Mouse (Mus musculus): Measurements from ENCODE around the gene Rrp8.

Gene Rrp8

DNA sequence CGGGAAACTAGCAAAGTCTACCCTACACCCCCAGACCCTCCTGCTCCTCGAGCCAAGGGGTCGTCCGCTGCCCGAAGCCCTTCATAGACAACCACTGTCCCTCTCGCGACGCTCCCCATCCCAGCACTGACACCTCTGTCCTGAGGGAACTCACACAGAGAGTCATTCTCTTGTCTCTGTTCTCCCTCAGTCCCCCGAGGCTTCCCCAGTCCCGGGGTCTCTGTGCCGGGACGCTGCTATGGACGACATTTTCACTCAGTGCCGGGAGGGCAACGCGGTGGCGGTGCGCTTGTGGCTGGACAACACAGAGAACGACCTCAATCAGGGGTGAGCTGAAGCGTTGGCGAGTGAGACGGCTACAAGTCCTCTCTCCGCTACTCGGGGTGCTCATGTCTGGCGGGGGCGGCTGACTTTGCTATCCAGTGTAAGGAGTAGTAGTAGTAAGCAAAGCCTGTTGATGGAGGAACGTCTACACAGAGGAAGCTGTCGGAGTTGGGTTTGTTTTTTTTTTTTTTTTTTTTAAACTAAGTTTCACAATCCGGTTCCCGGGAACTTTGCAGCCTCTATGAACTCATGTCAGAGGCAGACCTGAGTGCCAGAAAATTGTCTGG is at the start of gene Rrp8:
Gene Rrp8 (minus strand): TSS at position 475 of the 611 bp plus-strand sequence.
- in situ Hi-C loops (cut with MboI, MseI): loop anchor here (5.0 kb wide), 2 partner anchors 85 to 335 kb away; partner anchors contain the start of genes Cnga4, Dnhd1 and Fam160a2

DNA sequence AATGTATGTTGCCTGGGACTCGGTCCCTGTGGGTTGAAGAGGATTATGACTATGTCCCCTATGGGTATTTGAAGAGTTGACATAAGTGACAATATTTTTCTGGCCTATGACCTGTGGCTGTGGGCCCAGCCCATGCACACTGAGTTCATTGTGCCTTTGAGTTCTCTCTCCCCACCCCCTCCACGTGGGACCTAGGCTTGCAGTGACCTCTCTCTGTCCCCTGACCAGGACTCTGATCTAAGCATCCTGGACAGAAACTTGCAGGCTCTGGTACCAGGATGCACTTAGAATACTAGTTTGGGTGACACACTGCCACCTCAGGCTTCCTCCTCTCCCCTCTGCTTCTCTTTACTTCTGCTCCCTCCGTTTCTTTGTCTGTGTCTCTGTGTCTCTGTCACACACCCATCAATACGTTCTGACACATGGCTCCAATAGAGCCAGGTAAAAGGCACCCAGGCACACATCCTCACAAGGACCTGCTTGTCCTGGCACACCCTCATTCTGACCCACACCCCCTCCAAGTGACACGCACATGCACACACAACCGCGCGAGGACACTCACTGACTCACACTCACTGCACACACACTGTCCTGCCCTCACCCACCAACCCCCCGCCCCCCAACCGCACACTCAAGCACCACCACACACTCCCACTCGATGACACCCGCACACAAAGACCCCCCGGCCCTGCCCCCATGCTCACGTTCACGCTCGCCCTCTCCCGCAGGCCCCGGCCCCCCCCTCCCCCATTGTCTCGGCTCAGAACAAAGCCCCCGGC is 49.5 kb upstream of the Rrp8 start:
- in situ Hi-C loops (cut with MboI, MseI): no loop called here

DNA sequence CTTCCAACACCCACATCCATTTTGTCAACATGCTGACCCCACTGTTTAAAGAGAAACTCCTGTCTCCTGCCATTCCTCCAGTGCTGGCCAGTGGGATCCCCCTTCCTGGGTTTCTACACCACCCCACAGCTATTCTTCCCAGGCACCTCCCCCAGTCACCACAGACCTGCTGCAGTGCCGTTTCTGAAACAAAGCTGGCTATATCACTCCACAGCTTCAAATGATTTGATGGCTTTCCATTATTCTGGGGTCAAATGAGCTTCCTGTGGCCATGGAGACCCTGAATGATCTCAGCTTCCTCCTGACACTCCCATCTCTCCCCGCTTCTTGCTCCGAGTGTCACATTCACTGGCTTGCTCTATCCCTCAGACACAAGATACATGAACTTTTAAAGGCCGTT is 47.4 kb upstream of the Rrp8 start:
- in situ Hi-C loops (cut with MboI, MseI): no loop called here

DNA sequence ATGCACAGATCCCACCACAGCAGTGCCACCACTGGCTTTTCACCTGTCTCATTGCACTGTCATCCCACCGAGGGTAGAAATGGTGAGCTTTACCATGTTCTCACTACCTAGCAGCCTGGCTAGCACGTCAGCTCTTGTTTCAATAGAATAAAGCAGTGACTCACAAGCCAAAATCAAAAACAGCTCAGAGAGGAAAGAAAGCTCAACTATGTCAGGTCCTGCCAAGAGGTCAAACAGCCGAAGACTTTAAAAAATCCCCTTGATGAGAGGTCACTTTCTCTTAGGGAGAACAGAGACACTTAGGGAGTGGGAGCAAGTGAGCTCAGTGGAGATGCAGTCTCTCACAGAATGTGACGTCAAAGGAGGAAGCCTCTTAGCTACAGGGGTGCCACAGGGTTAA is 46.7 kb upstream of the Rrp8 start:
- in situ Hi-C loops (cut with MboI, MseI): no loop called here

DNA sequence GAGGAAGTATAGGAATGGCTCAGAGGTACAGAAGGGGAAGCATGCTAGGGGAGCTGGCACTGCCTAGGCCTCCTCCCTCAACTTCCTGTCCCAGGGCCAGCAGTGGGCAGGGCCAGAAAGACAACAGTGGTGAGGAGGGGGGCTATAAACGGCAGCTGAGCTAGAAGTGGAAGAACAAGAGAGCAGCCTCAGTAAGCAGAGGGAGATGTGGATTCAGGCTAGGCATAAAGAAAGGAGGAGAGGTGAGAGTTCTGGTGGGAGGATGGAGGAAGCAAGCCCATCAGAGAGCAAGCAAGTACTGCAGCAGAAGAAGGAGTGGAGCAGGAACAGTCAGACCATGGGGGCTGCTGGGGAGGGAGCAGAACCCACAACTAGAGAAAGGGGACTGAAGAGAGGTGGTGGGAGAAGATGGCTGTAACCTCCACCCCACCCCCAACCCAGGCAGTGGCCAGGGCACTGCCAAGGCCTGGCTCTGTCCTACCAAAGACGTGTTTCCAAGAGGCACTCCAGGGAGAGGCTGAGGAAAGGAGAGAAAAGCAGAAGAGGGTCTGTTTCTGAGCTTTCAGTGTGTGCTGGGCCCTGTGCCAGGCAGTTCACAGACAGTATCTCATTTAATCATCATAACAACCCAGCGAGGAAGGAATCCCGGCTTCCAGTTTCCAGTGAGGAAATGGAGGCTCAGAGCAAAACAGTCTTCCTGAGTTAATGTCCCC is 41.5 kb upstream of the Rrp8 start:
- in situ Hi-C loops (cut with MboI, MseI): no loop called here

DNA sequence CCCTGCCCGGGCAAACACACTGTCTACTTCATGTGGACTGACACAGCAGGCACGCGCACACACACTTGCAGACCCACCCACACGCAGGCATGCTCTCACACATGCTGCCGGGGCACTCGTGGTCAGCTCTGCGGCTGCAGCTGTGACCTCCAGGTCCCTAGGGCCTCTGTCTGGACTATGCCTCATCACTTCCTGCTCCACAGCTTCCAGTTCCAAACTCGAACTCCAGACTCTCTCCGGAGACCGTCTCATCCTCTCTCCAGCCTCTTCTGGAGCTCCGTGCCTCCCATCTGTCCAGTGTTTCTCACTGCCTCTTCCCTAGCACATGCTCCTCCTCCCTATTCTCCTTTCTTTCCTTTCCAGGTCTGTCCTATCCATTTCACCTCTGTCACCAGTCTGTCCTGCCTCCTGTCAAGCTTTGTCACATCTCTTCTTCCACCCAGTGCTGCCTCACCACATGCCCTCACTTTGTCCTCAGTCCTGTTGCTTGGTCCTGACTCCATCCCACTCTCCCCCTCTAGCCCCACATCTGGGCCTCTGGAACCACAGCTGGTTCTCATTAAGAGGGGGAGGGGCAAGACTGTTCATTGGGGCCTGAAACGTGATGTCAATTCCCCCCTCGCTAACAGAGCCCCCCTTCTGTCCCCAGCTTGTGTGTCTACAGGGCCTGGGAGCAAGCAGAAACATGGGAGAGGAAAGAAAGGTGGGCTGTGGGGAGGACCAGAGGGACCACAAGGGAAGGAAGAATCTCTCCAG is 40.8 kb upstream of the Rrp8 start:
- in situ Hi-C loops (cut with MboI, MseI): no loop called here

DNA sequence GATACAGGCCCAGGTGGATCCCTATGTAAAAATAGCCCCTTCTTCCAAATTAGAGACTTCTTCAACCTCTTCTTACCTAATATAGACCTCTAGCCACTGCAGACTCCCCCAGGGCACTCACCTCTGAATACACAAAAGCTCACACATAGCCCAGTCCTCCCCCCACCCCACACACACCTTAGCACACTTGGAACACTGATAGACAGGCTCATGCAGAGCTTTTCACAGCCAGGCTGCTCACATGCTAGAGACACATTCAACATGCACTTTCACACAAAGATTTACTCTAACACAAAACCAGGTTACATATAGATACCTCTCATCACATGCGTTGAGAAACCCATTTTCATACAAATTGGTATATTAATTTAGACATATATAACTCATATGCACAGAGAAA is 40.1 kb upstream of the Rrp8 start:
- in situ Hi-C loops (cut with MboI, MseI): no loop called here

DNA sequence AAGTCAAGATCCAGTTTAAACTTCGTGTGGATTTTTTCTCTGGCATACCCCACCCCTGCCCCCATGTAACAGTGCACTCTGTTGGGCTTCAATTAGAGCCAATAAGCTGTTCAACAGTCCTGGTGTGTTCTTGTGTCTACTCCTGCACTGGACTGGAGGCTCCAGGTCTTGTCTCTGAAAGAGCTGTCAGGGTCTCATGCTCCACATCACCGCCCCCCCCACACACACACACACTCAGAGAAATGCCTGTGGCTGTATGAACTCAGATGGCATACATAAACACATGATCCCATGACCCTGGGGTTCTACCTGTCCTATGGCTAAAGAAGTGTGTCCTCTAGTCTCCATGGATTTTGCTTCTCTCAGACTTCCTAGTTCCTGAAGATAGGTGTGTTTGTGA is 38.8 kb upstream of the Rrp8 start:
- in situ Hi-C loops (cut with MboI, MseI): no loop called here

DNA sequence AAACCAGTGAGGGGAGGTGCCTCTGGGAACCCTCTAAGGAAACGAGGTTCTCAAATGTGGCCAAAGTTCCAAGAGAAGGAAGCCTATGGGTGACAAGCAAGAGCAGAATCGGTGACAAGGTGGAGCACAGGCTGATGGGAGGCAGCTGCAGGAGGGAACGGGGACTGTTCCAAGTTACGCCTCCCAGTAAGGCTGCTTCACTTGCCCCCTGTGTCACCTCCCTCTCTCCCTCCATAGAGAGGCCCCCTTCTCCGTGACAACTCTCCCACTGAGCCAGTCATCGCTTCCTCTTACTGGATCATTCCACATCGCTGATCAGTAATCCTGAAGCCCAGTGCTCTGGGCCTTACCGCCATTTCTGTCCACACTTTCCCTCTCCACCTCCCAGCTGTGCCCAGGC is 37.5 kb upstream of the Rrp8 start:
- in situ Hi-C loops (cut with MboI, MseI): no loop called here

DNA sequence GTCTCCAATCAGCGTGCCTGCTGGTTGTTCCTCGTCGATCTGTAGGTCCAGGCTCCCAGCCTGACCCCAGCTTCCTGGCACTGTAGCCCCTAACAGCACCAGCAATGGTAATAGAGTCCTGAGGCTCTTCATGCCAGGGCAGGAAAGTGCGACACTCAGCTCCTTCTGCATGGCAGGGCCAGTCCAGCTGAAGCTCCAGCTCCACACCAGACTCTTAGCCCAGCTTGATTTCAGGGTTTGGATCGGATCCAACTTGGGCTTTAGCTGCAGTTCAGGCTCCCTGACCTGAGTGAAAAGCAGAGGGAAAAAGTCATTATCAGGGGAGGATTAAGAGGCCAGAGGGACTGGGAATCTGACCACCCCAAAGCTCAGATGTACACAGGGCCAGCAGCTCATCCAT is 35.9 kb upstream of the Rrp8 start:
- in situ Hi-C loops (cut with MboI, MseI): no loop called here

DNA sequence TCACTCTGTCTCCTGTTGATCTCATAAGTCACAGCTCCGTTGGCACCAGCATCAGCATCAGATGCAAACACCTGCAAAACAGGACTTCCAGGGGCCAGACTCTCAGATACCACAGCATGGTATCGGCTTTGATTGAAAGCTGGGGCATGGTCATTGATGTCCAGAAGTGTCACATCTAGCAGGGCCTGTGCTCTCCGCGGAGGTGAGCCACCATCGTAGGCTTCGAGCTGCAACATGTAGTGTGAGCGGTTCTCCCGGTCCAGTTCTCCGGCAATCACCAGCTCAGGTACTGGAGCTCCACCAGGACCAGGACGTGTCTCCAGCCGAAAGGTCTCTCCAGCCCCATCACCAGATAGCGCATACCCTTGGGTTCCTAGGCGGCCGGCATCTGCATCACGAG is 35.1 kb upstream of the Rrp8 start:
- in situ Hi-C loops (cut with MboI, MseI): no loop called here

DNA sequence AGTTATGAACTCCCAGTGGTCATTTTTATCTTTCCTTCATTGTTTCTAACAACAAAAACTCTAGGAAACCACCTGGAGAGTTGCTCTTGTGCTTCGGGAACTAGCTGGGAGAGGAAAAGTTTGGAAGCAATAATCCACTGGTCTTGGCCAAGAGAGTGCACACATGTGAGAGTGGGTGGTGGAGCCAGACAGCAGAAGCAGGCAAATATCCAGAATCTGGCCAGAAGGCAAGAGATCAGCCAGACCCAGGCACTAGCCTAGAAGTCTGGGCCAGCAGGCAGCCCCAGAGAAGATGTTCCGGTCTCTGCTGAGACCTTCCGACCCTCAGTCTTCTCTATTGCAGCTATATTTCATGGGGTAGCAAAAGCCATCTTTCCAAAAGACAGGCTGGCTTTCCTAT is 32.8 kb upstream of the Rrp8 start:
- in situ Hi-C loops (cut with MboI, MseI): no loop called here

DNA sequence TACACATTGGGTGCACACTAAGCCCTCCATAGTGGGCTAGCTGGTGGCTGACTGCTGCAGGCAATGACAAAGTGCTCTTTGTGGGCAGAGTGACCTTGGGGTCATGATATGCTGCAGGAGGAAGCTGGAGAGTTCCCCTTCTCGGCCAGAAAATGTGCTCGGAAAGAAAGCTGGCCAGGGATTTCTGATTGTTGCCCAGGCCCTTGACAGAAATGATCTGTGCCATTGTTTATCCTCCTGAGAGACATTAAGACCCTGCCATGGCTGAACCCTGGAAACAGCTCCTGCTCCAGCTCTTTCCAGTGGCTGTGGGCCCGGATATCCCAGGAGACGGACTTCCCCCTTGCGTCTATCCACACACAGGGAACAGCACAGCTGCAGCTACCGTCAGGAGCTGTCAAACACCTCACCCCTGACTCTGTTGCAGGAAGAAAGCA is 30.6 kb upstream of the Rrp8 start:
- in situ Hi-C loops (cut with MboI, MseI): no loop called here

DNA sequence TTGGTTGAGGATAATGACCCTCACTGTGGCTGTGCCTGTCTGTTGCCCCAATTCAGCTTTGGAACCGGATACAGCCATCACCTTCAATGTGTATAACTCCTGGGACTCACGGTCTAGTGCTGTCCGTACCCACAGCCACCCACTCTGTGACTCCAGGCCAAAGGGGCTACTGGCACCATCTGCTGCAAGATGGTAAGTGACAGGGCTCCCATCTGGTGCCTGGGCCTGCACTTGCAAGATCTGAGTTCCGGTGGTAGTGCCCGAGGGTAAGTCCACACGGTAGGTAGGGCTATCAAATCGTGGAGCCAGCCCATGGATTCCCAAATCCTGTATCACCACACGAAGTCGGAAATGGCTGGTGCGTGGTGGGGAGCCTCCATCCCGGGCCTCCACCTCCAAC is 27.1 kb upstream of the Rrp8 start:
- in situ Hi-C loops (cut with MboI, MseI): no loop called here

DNA sequence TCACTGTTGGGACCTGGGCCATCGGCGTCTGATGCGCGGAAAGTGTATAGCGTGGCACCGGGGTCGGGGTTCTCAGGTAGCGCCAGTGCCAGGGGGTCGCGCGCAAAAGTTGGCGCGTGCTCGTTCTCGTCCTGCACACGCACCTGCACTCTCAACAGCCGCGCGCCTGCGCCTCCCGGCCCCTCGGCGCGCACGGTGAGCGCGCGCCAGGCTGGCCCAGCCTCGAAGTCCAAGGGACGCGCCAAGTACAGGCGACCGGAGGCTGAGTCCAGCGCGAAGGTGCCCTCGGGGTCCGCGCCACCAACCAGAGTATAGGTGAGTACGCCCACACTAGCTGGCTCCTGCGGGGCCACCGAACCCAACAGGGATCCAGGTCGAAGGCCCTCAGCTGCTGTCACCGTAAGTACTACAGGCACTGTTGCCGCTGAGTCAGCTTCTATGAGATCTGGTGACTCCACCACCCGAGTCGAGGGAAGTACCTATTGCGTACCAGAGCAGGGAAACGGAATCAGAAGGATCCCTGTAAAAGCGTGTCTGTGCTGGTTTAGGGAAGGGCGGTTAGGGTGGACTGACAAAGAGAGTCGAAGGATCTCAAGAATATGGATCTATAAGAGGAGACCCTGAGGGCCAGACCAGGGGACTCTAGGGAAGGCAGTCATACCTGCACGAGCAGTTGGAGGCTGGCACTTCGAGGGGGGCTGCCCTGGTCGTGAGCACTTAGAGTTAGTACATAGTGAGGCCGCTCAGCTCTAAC is 25.5 kb upstream of the Rrp8 start:
- in situ Hi-C loops (cut with MboI, MseI): no loop called here

DNA sequence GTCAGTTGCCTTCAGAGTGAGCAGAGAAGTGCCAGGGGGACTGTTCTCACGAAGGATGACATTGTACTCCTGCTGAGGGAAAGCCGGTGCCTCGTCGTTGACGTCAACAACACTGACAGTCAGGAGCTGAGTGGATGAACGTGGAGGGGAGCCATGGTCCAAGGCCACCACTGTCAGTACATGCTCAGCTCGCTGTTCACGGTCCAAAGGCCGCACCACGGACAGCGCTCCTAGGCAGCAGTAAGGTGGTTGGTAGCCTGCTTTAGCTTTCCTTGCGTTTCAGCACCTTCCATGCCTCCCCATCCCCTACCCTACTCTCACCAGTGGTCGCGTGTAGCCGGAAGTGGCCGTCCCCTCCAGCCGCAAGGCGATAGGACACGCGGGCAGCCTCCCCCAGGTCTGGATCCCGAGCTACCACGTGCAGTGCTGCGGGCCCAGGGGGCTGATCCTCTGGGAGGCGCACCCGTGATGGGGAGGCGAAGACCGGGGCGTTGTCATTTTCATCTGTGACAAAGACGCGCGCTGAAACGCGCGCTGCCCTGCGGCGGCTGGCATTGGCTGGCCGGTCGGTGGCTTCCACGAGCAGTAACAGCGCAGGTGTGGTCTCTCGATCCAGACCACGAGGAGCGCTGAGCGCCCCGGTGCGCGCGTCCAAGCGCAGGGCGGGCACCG is 24.8 kb upstream of the Rrp8 start:
- in situ Hi-C loops (cut with MboI, MseI): no loop called here

DNA sequence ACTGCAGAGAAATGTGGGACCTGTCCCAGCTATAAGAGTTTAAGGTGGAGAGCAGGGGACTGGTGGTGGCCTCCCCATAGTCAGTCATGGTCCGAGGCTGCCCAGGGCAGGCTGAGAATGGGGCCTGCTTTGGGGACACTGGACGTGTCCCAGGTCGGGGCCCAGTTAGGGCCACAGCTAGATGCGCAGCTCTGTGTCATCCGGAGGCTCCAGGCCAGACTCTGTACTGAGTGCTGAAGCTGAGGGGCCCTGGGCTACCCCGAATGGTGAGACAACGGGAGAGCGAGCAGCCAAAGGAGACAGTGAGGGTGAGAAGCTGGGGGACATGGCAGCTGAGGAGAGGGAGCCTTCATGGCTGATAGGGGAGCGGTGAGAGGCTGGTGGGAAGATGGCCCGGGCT is 16.1 kb upstream of the Rrp8 start:
- in situ Hi-C loops (cut with MboI, MseI): no loop called here

DNA sequence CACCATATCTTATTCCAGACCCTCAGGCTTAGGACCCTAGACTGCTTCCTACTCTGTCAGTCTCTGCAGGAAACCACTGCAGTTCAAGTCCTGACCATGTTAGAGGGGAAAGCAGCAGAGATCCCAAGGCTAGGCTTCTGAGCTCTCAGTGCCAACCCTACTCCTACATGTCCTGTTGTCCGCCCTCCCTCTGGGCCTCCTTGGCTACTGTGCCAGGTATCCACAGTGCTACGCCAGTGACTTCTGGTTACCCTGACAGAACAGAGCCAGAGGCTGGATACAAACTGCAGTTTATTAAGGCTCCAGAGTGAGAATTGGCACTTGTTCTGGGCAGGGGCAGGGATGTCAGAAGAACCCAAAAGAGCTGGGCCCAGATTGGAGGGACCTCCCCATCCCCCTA is 15.5 kb upstream of the Rrp8 start:
- in situ Hi-C loops (cut with MboI, MseI): no loop called here

DNA sequence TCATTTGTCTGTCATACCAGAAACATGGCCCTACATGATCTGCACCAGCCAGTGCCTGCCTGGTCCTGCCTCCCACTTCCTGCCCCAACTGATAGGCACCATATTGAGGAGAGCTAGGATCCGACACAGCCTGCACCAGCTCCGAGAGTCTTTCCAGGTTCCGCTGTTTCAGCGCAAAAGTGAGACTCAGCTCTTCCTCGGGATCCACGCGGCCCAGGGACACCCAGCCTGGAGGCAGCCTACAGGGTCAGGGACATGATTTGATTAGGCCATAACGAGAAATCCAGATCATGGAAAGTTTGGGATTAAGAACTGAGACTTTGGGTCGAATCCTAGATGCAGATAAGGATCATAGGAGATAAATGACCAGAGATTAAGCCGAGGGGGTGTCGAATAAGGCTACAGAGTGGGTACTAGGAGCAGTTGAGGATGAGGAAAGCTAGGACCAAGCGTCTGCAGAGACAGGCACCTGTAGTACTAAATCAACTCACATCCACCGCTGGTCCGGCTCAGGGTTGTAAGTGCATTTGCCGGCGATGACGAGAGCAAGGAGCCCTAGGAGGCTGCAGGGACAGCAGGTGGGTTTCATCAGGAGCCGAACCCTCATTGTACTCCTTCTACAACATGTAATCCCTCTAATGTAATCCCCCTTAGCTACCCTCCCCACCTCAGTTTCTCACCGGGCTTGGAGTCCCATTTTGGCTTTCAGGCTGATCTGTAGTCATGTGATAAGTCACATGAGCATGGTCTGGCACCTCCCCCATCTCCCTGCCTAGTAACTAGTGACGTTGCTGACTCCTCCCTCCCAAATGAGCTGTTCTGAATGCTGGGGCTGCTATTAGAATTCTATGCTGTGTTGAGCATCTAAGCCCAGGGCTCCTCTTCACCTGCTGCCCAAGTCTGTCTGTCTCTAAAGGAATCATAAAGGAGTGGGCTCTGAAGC is 14.6 kb upstream of the Rrp8 start, which contains the start of gene Tpp1:
Gene Tpp1 (minus strand): TSS at position 745 of the 943 bp plus-strand sequence.
- in situ Hi-C loops (cut with MboI, MseI): no loop called here
